Mouse (Mus musculus): ENCODE data around the gene Olfr901. TPM values are rescaled to one million over a fixed set of nuclear protein-coding genes. Genes with fewer than 3 reads are reported as not detected.
"Not testable (repeated sequence)": the region's sequence is repeated elsewhere in the genome, so short reads cannot be mapped to it uniquely, and the experiment has no call there.

Gene Olfr901
- total RNA-seq (2021): not detected
- long read RNA-seq, experiment 1: 0 reads
- long read RNA-seq, experiment 2: 0 reads

DNA sequence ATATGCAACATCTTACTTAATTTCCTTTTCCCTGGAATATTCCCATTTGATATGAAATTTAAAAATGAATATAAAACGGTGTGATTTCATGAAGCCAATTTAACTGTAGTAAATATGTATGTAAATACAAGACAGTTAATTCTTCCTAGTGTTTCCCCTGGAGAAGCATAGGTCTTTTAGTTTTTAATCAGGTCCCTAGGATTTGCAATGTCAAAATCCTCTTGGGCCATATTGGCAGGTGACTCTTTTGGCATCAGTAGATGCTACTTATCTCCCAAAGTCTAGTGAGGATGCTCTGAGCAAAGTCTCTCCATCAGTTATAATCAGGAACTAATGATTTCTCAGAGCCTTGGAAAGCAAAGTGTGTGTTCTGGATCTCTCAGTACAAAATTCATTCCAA is at the start of gene Olfr901:
Olfr901 (plus strand) TSS at position 301 of the 400 bp plus-strand sequence.
- Histone ChIP-seq H3K4me3 (no peak within 1 kb of the TSS), H3K27ac (no peak within 1 kb of the TSS)
- DNase-seq (ENCODE audit: low spot score in 2 of 2): no peak
- no peak for TF ChIP-seq CTCF (conservative IDR thresholded peaks at IDR 0.05)

DNA sequence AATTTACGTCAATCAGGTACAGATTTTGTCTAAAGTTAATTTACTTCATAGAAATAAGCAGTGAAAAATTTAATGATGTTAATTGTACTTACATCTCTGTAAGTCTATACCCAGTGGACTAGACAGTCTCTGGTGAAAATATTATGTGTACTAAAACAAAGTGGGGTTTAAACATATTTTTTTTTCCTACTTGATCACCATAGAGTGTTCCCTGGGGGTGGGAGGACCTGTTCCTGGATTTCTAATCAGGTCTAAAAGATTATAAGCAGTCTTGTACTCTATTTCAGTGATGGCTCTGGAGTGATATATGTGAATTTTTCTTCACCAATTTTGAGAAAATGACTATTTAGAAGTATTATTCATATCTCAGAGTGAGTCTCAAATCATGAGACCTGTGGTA is 27.9 kb upstream of the Olfr901 start, which contains the start of gene Olfr147:
Olfr147 (plus strand) TSS at position 301 of the 400 bp plus-strand sequence.
- no peak within 1 kb of the TSS for H3K4me3 ChIP-seq
- H3K27ac ChIP-seq: no peak within 1 kb of the TSS
- no peak for DNase-seq (ENCODE audit: low spot score in 2 of 2)
- no peak for TF ChIP-seq CTCF (conservative IDR thresholded peaks at IDR 0.05)

DNA sequence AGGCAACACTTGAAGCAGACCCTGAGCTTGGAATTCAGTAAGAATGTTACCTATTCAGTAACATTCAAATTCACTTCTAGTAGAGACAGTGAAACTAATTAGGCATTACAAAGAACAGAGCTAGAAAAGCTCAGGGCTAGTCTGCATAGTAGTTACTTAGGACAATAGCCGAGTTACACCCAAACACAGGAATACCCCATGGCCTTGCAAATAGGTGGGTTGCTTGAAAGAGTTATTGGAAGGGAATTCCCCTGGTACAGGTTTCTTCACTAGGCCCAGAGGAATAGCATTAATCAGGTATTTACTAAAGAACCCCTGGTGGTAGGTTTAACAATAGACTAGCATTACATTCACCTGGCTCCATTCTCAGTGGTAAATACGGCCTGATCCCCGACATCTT is 21.8 kb upstream of the Olfr901 start:
- not testable (repeated sequence) for H3K4me3 ChIP-seq

DNA sequence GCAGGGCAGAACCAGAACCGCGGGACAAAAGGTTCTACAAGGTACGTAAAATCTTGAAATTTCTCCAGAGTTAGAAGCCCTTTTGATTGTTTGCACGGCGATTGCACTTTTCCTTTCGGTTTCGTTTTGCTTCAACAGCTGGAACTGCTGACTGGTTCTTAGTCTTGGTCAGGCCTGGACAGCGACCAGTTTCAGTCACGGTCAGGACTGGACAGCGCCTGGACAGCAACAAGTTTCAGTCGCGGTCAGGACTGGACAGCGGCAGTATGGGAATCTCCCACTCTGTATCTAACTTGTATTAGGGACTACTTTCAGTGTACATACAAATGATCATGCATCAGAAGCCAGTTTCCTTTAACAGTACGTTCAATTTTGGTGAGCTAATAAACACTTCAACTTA is 15.8 kb upstream of the Olfr901 start:
- not testable (repeated sequence) for H3K4me3 ChIP-seq; DNase-seq (ENCODE audit: low spot score in 2 of 2); H3K27ac ChIP-seq

More for the DNA sequence above, 21.8 kb upstream of the Olfr901 start:
- H3K27ac ChIP-seq; DNase-seq (ENCODE audit: low spot score in 2 of 2): not testable (repeated sequence)

DNA sequence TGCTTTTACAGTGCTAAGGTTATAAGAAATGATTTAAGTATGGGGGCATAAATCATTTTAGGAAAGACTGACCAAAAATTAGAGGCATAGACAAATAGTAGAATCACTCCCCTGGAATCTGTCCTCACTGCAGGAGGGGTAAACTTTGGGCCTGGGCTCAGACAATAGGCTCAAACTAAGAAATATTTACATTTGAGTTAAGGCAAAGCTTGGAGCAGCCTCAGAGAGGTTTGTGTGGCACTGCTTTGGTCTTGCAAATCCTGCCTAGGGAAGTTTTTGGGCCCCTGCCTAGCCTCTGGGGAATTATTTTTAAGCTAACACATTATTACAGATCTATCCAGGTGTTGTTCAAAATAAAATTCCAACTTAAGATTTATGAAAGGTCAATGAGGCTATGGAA is 5.5 kb upstream of the Olfr901 start:
- TF ChIP-seq CTCF (conservative IDR thresholded peaks at IDR 0.05): no peak

DNA sequence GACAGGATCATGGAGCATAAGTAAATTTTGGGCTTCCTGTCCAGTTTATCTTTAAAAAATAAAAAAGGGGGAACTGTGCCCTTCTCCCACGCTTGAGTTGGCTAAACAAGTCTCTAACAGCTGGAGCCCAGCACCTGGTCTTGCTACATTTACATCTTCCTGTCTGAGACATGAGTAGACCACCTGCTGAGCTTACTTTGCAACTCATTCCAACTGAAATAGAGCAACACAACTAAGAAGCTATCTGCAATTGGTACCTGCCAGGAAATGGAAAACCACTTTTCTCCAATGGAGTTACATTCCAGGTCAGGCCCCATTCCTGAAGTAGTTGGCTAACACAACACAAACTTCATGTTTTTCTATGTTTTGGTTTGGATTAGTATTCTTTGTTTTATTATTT is 2.2 kb upstream of the Olfr901 start:
- DNase-seq (ENCODE audit: low spot score in 2 of 2): no peak
- no peak overlapping the region for H3K4me3 ChIP-seq
- H3K27ac ChIP-seq: no peak overlapping the region
- TF ChIP-seq CTCF (conservative IDR thresholded peaks at IDR 0.05): no peak

More for the DNA sequence above, 5.5 kb upstream of the Olfr901 start:
- Histone ChIP-seq H3K4me3 (no peak overlapping the region), H3K27ac (no peak overlapping the region)
- no peak for DNase-seq (ENCODE audit: low spot score in 2 of 2)

DNA sequence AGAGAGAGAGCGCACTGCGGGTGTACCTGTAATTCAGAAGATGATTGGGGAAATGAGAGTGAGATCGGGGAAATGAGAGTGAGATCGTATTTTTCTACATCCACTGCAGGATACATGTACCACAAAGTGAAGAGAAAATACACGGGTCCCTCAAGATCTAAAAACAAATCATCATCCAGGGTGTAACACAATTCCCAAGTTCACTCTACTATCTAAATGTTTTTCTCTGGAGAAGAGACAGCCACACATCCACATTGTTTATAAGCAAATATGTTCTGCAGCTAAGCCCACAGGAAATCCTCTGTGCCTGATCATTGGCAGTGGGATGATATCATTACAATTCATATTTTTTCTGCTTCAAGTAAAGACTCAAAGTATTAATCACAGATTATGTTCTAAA is 18.1 kb downstream of the Olfr901 start, which contains the start of gene Olfr902:
Olfr902 (plus strand) TSS at position 301 of the 400 bp plus-strand sequence.
- DNase-seq (ENCODE audit: low spot score in 2 of 2): no peak
- no peak within 1 kb of the TSS for H3K27ac ChIP-seq
- TF ChIP-seq CTCF (conservative IDR thresholded peaks at IDR 0.05): no peak
- H3K4me3 ChIP-seq: no peak within 1 kb of the TSS

DNA sequence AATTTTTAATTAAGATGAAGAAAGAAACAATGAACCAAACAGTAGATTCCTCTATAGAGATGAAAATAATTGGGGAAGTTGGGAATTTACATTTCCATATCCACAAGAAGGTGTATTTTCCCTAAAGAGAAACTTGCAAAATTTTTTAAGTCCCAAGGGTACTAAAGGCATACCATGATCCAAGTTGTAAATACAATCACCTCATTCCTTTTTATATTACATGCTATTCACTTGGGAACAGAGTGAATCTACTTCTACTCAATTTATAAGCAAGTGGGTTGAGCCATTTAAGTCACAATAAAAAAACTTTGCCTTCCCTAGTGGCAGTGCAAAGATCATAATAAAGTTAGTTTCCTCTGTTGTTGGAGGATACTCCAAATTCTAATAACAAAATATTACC is 33.6 kb downstream of the Olfr901 start, which contains the start of gene Olfr904:
Olfr904 (plus strand) TSS at position 301 of the 400 bp plus-strand sequence.
- no peak for TF ChIP-seq CTCF (conservative IDR thresholded peaks at IDR 0.05)
- no peak for DNase-seq (ENCODE audit: low spot score in 2 of 2)
- Histone ChIP-seq H3K4me3 (no peak within 1 kb of the TSS), H3K27ac (no peak within 1 kb of the TSS)

DNA sequence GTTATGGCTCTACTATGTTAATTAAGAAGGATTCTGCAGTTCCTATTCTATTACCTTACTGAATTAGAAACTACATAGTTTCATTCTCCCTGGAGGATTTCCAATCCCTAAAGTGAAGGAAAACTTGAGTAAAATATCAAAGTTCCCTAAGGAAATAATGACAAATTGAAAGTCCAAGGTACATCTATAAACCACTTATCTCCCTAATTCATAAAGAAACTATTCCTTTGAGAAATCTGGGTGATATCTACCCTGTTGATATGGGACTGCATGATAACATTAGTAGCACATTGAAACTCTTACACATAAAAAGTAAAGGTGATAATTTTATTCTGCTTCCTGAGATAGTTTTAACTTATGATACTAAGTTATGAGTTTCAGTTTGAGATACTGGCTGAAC is 41.6 kb downstream of the Olfr901 start, which contains the start of gene Olfr905:
Olfr905 (plus strand) TSS at position 301 of the 400 bp plus-strand sequence.
- TF ChIP-seq CTCF (conservative IDR thresholded peaks at IDR 0.05): no peak

More for the DNA sequence above, 41.6 kb downstream of the Olfr901 start, which contains the start of gene Olfr905:
- no peak within 1 kb of the TSS for H3K27ac ChIP-seq
- no peak for DNase-seq (ENCODE audit: low spot score in 2 of 2)
- H3K4me3 ChIP-seq: no peak within 1 kb of the TSS

Other genes starting within 250 kb of the Olfr901 start
- not detected for gene Olfr891, start 248.6 kb upstream of the Olfr901 start, total RNA-seq (2021)
- not detected for gene Olfr893, start 221.1 kb upstream of the Olfr901 start, total RNA-seq (2021)
- not detected for gene Olfr894, start 211.4 kb upstream of the Olfr901 start, total RNA-seq (2021)
- gene Olfr143, start 176.7 kb upstream of the Olfr901 start, total RNA-seq (2021): not detected
- gene Olfr895, start 161.6 kb upstream of the Olfr901 start, total RNA-seq (2021): not detected
- gene Olfr896-ps1, start 138.3 kb upstream of the Olfr901 start, total RNA-seq (2021): not detected
- not detected for gene Olfr25, start 100.4 kb upstream of the Olfr901 start, total RNA-seq (2021)
- gene Olfr898, start 81.0 kb upstream of the Olfr901 start, total RNA-seq (2021): not detected
- gene Olfr250, start 62.6 kb upstream of the Olfr901 start, total RNA-seq (2021): not detected
- not detected for gene Olfr251, start 52.4 kb upstream of the Olfr901 start, total RNA-seq (2021)
- gene Olfr147, start 27.8 kb upstream of the Olfr901 start, total RNA-seq (2021): not detected
- not detected for gene Olfr902, start 18.2 kb downstream of the Olfr901 start, total RNA-seq (2021)
- not detected for gene Olfr904, start 33.7 kb downstream of the Olfr901 start, total RNA-seq (2021)
- not detected for gene Olfr905, start 41.7 kb downstream of the Olfr901 start, total RNA-seq (2021)
- gene Olfr906, start 57.6 kb downstream of the Olfr901 start, total RNA-seq (2021): not detected
- not detected for gene Olfr907, start 66.3 kb downstream of the Olfr901 start, total RNA-seq (2021)
- not detected for gene Olfr911-ps1, start 92.1 kb downstream of the Olfr901 start, total RNA-seq (2021)
- not detected for gene Olfr910, start 108.4 kb downstream of the Olfr901 start, total RNA-seq (2021)
- gene Olfr912, start 150.7 kb downstream of the Olfr901 start, total RNA-seq (2021): not detected
- gene Olfr913, start 163.3 kb downstream of the Olfr901 start, total RNA-seq (2021): not detected
- not detected for gene Olfr914, start 175.6 kb downstream of the Olfr901 start, total RNA-seq (2021)
- not detected for gene Olfr916, start 230.4 kb downstream of the Olfr901 start, total RNA-seq (2021)
- gene Olfr917, start 236.4 kb downstream of the Olfr901 start, total RNA-seq (2021): not detected
- gene Olfr918, start 245.1 kb downstream of the Olfr901 start, total RNA-seq (2021): not detected

All from layer of hippocampus, adult 2 months (tissue).